Mouse (Mus musculus) embryonic facial prominence, embryonic 12.5 days (tissue): ENCODE measurements around the gene H1foo. TPM values are rescaled to one million over a fixed set of nuclear protein-coding genes. Genes with fewer than 3 reads are reported as not detected.

Experiments used
- ATAC-seq: fragments of 200-750 bp; cut with Nextera tagmentation; 2 replicates; pipeline ENCODE4 v1.8.0; 2017; ENCODE audit not compliant: insufficient number of reproducible peaks, insufficient read depth, low FRiP score, low TSS enrichment
- H3K27ac ChIP-seq: fragments of 300-500 bp; sonication (generic); 2 replicates; pipeline ENCODE4 v1.5.1; 2016; ENCODE audit warnings: mild to moderate bottlenecking
- H3K27me3 ChIP-seq: fragments of 300-500 bp; sonication (generic); 2 replicates; pipeline ENCODE4 v1.6.1; 2016; ENCODE audit warnings: mild to moderate bottlenecking, moderate library complexity
- H3K36me3 ChIP-seq: fragments of 300-500 bp; sonication (generic); 2 replicates; pipeline ENCODE4 v1.6.1; 2016; ENCODE audit warnings: mild to moderate bottlenecking
- H3K4me1 ChIP-seq: fragments of 300-500 bp; sonication (generic); 2 replicates; pipeline ENCODE4 v1.6.1; 2016
- H3K4me2 ChIP-seq: fragments of 300-500 bp; sonication (generic); replicated peaks from 2 replicates; pipeline ENCODE4 v1.6.1; 2016; ENCODE audit warnings: mild to moderate bottlenecking, moderate library complexity
- H3K4me3 ChIP-seq: fragments of 300-500 bp; sonication (generic); 2 replicates; pipeline ENCODE4 v1.5.1; 2016; ENCODE audit warnings: mild to moderate bottlenecking
- H3K9ac ChIP-seq: fragments of 300-500 bp; sonication (generic); 2 replicates; pipeline ENCODE4 v1.6.1; 2016; ENCODE audit warnings: mild to moderate bottlenecking, moderate library complexity
- H3K9me3 ChIP-seq: fragments of 300-500 bp; sonication (generic); 2 replicates; pipeline ENCODE4 v1.6.1; 2016; ENCODE audit warnings: mild to moderate bottlenecking, moderate library complexity
- WGBS: fragments of 180-500 bp; shearing (Covaris S2); methylation state at CpG from one replicate; pipeline ENCODE4 v1.1.7; 2016; 5-methylcytosine and 5-hydroxymethylcytosine counted together
- polyA plus RNA-seq: library from polyadenylated mRNA; unstranded; fragments of >200 nt; fragmentation: Nextera tagmentation; extraction: Ambion mirVana; gene quantifications from 2 replicates; pipeline ENCODE4 v1.2.1, GENCODE M21; 2016

H1foo gene
- polyA plus RNA-seq, 1 experiment from 2014 or later, result not detected

GRCm38 (mm10) chr6:115997726-115998311 lies 53.1 kb downstream of the H1foo start:
- H3K36me3 ChIP-seq, result no peaks in the 10 kb centered on the region
- H3K27ac ChIP-seq, result peak overlapping the region; percentile 46
- no peak overlapping the region for H3K9ac ChIP-seq
- no peak for ATAC-seq
- H3K4me3 ChIP-seq, result no peak overlapping the region
- H3K4me2 ChIP-seq, result no peak overlapping the region
- H3K4me1 ChIP-seq, result peaks cover 43% of the 10 kb centered on the region
- H3K9me3 ChIP-seq, result no peaks in the 10 kb centered on the region
- 4% methylated on average over 3 of the region's 3 CpGs for WGBS
- H3K27me3 ChIP-seq, result peaks cover 21% of the 10 kb centered on the region

- Histone ChIP-seq H3K9ac (no peak overlapping the region), H3K27me3 (peaks cover 12% of the 10 kb centered on the region), H3K4me1 (peaks cover 37% of the 10 kb centered on the region), H3K4me2 (no peak overlapping the region), H3K4me3 (no peak overlapping the region), H3K27ac (no peak overlapping the region), H3K36me3 (no peaks in the 10 kb centered on the region), H3K9me3 (no peaks in the 10 kb centered on the region)
- WGBS, result 65% methylated on average over 7 of the region's 7 CpGs
- ATAC-seq, result no peak
Observed at GRCm38 (mm10) chr6:115998758-115999157, 54.0 kb downstream of the H1foo start.

DNA sequence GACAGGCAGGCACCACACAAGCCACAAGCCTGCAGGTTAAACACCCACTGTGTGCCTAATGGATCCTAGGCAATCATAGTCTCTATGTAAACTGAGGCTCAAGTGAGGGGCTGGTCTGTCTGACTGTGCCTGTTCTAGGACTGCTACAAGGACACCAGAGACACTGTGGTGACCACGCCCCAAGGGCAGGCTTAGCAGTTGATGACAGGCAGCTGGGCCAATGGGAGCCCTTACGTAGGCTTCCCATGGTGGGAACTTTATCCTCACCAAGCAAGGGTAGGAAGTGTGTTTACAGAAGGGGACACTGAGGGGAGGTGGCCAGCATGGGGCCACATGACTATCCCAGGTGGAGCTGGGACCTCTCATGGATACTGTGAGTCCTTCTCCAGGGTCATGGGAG lies 54.5 kb downstream of the H1foo start:
- WGBS, result 78% methylated on average over 2 of the region's 2 CpGs
- H3K27me3 ChIP-seq, result peaks cover 7% of the 10 kb centered on the region
- no peak overlapping the region for H3K4me2 ChIP-seq
- H3K36me3 ChIP-seq, result no peaks in the 10 kb centered on the region
- H3K9me3 ChIP-seq, result no peaks in the 10 kb centered on the region
- ATAC-seq, result no peak
- no peak overlapping the region for H3K4me3 ChIP-seq
- H3K4me1 ChIP-seq, result peaks cover 37% of the 10 kb centered on the region
- H3K27ac ChIP-seq, result no peak overlapping the region
- H3K9ac ChIP-seq, result no peak overlapping the region

Other genes starting within 250 kb of the H1foo start
- gene Tmem40, start 182.5 kb upstream of the H1foo start, polyA plus RNA-seq, result 2.7 and 2.8 TPM in 2 replicates
- 61.3 and 62.5 TPM in 2 replicates for gene Cand2, start 170.4 kb upstream of the H1foo start, polyA plus RNA-seq
- 1,977 and 2,016 TPM in 2 replicates for gene Rpl32, start 136.2 kb upstream of the H1foo start, polyA plus RNA-seq
- 0.89 and 1.00 TPM in 2 replicates for gene Efcab12, start 106.5 kb upstream of the H1foo start, polyA plus RNA-seq
- 28.4 and 28.8 TPM in 2 replicates for gene Mbd4, start 91.6 kb upstream of the H1foo start, polyA plus RNA-seq
- gene Ift122, start 91.5 kb upstream of the H1foo start, polyA plus RNA-seq, result 30.7 and 33.4 TPM in 2 replicates
- 0.17 and 0.32 TPM in 2 replicates for gene Rho, start 13.2 kb upstream of the H1foo start, polyA plus RNA-seq
- 33.1 and 40.5 TPM in 2 replicates for gene Plxnd1, start 50.1 kb downstream of the H1foo start, polyA plus RNA-seq
- 19.3 and 19.5 TPM in 2 replicates for gene Tmcc1, start 248.5 kb downstream of the H1foo start, polyA plus RNA-seq